Mouse (Mus musculus): ENCODE data around the gene Qdpr.

The Qdpr gene

GRCm38 (mm10) chr5:45384034-45384812, 65.8 kb downstream of the Qdpr start:
- ATAC-seq (ENCODE audit: low TSS enrichment) = no peak
